Mouse (Mus musculus) mature B cell (primary cell): Measurements from ENCODE around the gene ccdc198.

ENCODE experiments used
- in situ Hi-C: fragments of 300-500 bp; cut with MboI; formaldehyde crosslinking; loops from 2 replicates; pipeline ENCODE4 v1.14.3; 2019

Gene ccdc198

GRCm38 (mm10) chr14:49197031-49197527 lies 48.2 kb downstream of the ccdc198 start:
- in situ Hi-C loops = no loop called here

DNA sequence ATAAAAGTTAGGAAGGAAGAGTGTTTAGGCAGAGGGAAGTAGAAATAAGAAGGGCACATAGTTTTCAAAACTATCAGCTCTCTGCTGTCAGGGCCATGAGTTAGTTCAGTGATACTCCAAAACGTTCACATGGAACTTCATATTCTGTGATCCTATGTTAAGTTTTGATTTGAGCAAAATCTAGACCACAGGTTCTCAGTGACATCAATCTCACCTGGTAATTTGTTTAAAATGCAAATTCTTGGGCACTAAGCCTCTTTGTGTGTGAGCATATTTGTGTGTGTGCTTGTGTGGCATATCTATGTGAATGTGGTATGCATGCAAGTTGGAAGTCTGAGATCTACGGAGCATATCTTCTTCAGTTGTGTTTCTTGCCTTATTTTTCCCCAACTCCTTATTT lies 59.0 kb downstream of the ccdc198 start:
- in situ Hi-C loops = no loop called here

- in situ Hi-C loops = no loop called here
Observed at GRCm38 (mm10) chr14:49179736-49180135, 65.5 kb downstream of the ccdc198 start.

GRCm38 (mm10) chr14:49173290-49174135 lies 71.8 kb downstream of the ccdc198 start:
- in situ Hi-C loops = no loop called here

GRCm38 (mm10) chr14:49172582-49172988 lies 72.7 kb downstream of the ccdc198 start:
- in situ Hi-C loops = no loop called here

GRCm38 (mm10) chr14:49171867-49172581 lies 73.2 kb downstream of the ccdc198 start, which contains the start of gene Naa30:
Gene Naa30 (plus strand): TSS chr14:49172226.
- in situ Hi-C loops = no loop called here

GRCm38 (mm10) chr14:49171286-49171685 lies 74.0 kb downstream of the ccdc198 start:
- in situ Hi-C loops = no loop called here
